Mouse (Mus musculus) adrenal gland (tissue): Measurements from ENCODE around the gene Mocs2.

Source experiments
- intact Hi-C: fragments of 180-260 bp; cut with DNase I; formaldehyde crosslinking; loops from one replicate; pipeline ENCODE4 v1.15.1; 2025
- long read RNA-seq, 2 experiments: library from polyadenylated mRNA; unstranded; transcript quantifications; one replicate each; pipeline ENCODE4 v2.0.0; 2020; ENCODE audit warnings: borderline replicate concordance in 1 of 2; ENCODE audit not compliant: insufficient replicate concordance in 1 of 2

Mocs2 gene
- long read RNA-seq, experiment 1, transcript Mocs2-207 (7 exons, 1,193 nt), result major isoform, 54 of 95 reads
- long read RNA-seq, experiment 1, transcript Mocs2-202 (5 exons, 754 nt), result minor isoform, 5 of 95 reads
- long read RNA-seq, experiment 1, transcript Mocs2-208 (6 exons, 1,855 nt), result minor isoform, 9 of 95 reads
- long read RNA-seq, experiment 1, partial matches to known transcripts, result 15 of 95 reads
- long read RNA-seq, experiment 1, other reads (novel, unspliced or antisense), result 9 of 95 reads
- long read RNA-seq, experiment 2, transcript Mocs2-207 (7 exons, 1,193 nt), result major isoform, 42 of 99 reads
- long read RNA-seq, experiment 2, transcript Mocs2-208 (6 exons, 1,855 nt), result minor isoform, 9 of 99 reads
- long read RNA-seq, experiment 2, partial matches to known transcripts, result 27 of 99 reads
- long read RNA-seq, experiment 2, other reads (novel, unspliced or antisense), result 16 of 99 reads

DNA sequence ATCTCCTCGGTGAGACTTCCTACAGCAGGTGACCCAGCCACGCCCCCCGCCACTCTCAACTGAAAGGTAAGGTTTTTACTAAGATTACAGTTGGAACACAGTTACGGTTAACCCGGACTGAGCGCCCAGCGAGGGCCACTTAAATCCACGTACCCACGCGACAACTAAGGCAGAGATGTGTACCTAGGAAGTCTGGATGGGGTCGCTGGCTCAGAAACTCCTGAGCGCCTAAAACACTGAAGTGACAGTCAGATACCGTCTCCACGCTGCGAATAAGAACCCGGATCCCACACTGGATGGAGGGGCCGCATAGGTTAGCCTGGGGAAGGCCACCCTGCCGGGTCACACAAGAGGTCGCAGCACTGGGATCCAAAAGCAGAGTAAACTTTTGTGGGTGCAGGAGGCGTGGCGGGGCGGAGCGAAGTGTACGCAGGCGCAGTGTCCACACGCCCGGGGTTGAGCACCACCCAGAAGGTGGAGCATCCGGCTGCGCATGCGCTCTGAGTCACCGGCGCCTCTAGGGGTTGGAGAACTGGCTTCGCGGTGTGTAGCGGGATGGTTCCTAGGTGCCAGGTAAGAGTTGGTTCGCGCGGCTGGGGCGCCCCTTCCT lies at the start of gene Mocs2:
Mocs2 (plus strand) TSS at position 486 of the 610 bp plus-strand sequence.
- intact Hi-C loops, result no loop called here

DNA sequence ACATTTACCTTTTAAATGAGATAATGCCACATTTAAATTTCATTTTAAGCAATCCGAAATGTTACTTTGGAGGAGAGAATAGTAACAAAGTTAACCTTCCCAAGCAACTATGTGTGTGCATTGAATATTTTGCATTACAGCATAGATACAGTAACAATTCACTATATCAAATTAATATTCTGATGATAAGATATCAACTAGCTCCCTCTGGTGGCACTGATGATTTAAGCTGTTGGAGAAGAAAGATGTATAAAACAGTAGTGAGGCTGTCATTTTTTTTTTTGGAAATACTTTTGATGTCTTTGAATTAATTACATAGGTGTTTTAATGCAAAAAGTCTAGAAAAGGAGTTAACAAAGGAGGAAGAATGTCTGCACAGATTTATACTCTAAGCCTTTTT lies 26.5 kb upstream of the Mocs2 start:
- intact Hi-C loops, result loop anchor here (5.0 kb wide), 3 partner anchors 274 to 914 kb away; partner anchors contain the start of gene Fst

DNA sequence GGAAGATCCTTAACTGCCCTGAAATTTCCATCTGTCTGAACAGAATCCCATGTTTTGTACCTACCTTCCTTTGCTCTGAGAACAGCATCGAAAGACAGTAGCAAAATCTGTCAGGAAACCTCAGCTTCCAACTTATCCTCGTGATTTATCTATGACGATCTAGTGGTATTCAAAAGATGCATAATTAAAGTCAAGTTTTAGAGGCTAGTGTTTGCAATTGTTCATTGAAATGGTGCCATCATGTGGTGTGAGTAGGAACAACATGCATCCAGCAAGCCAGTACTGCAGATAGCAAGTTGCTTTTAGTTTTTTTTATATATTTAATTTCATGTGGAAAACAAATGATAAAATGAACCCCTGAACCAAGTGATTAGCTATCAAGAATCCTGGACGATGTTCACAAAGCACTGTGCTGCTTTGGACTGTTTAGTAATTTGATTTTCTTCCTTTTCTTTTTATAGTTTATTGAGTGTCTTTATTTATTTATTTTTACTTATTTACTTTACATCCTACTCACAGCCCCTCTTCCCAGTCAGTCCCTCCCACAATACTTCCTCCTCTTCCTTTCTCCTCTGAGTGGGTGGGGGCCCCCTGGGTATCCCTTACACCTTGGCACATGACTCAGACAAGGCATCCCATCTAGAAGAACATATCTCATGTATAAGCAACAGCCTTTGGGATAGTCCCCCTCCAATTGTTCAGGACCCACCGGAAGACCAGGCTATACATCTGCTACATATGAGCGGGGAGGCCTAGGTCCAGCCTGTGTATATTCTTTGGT lies 24.6 kb upstream of the Mocs2 start:
- intact Hi-C loops, result loop anchor here (5.0 kb wide), 3 partner anchors 276 to 916 kb away; partner anchors contain the start of gene Fst

DNA sequence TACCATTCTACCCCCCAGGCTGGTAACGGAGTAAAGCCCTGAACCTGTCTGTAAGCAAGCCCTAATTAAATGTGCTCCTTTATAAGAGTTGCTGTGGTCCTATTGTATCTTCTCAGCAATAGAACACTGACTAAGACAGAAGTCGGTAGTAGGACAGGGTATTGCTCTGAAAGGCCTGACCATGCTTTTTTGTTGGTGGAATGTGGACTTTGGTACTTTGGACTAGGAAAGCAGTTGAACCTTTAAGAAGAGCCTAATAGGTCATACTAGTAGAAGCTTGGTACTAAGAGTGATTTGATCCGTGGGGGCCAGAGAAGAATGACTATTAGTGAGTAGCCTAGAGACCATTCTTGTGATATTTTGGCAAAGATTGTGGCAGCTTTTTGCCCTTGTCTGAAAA lies 16.2 kb upstream of the Mocs2 start:
- intact Hi-C loops, result no loop called here

DNA sequence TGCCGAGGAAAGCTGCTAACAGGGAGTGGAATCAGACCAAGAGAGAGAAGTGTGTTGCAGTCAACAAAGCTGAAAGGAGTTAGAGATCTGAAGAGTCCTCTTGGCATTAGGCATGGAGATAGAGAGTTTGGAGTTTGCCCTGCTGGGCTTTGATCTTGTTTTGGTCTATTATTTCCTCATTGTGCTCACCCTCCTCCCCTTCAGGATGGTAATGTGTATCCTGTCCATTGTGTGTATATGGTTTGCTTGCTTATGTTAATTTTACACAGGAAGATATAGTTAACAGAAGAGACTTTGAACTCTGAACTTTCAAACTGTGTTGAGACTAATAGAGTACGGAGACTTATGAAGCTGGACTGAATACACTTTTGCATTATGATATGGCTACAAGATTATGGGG lies 15.1 kb upstream of the Mocs2 start:
- intact Hi-C loops, result no loop called here

DNA sequence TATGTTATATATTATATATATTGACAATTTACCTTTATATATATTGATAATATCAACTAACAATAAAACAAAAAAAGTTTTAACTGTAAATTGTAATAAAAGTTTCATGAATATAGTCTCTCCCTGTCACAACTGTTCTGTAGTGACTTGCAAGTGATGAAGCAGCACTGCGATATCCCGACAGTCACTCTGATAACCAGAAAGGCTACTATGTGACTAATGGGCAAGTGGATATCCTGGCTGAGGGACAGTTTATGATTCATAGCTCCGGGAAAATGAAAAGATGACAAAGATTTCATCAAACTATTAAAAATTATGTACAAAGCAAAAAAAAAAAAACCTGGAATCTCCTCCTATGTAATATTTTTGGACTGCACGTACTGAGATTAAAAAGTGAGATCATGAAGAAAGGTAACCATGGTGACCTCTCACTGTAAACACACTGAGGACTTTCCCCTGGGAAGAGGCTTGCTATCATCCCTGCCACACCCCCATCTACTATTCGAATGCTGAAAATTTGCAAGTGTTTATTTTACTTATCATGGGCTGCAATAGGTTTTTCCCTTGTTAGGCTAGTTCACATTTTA lies 8.3 kb upstream of the Mocs2 start:
- intact Hi-C loops, result no loop called here

DNA sequence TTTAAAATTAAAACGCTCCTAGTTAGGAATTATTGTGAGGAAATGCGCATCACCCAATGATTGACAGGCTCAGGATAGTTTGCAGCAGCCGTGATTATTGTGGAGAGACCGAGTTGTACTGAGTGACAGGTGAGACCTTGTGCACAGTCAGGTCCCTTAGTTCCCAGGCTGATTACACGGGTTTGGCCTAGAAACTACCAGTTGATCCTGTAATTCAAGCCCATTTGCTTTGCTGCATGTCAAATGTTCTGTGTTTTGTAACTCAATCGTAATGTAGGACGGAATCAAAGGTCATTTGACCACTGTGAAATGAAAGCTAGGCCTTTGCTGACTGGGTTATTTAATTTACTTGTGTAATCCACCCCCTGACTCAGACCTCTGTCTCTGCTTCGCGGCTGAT lies 477 bp downstream of the Mocs2 start:
- intact Hi-C loops, result no loop called here

DNA sequence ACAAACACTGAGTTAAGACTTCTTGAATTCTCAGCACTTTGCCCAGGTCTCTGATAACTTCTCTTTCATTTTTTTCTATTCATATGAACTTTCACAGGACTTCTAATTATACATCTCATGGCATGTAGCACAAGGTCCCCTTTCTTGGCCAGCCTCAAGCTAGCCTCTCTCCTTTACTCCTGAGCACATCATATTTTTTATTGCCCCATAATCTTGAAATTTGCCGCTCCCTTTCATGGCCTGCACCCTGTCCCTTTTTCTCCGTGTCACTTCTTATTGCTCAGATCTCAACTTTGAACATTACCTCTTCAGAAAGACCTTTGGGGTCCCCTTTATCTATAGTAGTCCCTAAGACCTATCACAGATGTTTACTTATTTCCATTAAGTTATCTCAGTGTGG lies 4.8 kb downstream of the Mocs2 start:
- intact Hi-C loops, result no loop called here

DNA sequence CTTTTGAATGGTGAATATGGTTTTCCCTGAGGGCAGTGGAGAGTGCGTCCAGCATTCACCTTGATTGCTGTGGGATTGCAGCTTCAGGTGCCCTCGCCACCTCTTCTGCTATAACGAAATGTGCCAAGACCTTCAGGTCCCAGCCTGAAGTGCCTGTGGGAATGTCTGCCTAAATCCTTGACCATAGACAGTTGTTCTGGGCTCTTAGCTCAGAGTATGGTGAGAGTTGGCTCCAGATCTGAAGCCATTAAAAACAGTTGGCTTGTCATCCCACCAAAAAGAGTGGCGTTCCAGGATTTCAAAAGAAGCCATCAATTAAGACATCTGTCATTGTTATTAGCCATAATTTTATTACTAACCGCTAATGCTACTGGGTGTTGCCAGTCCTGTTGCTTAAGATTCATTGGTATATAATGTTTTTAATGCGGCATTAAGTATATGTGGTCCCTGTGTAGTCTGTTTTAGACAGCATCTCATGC lies 7.4 kb downstream of the Mocs2 start:
- intact Hi-C loops, result no loop called here

DNA sequence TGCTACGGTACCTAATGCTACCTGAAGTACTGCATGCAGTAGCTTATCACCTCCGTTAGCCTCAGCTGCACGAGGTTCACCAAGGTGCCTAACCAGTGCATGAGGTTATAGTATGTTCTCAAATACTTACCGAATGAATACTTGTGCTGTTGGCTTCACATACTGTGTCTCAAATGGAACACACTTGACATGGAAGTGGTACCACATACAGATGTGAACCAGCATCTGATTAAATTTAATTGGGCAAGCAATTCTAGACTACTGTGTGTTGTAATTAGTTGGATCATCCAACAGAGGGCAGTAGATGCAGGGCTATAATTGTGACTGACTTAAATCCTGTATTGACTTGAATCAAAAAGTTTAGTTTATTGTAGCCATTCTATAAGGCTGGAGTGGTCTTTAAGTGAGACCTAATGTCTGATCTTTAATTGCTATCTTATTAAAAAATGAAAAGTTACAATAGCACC lies 13.4 kb downstream of the Mocs2 start:
- intact Hi-C loops, result loop anchor here (2.0 kb wide), 1 partner anchor 133 kb away; no protein-coding TSS in a partner anchor

DNA sequence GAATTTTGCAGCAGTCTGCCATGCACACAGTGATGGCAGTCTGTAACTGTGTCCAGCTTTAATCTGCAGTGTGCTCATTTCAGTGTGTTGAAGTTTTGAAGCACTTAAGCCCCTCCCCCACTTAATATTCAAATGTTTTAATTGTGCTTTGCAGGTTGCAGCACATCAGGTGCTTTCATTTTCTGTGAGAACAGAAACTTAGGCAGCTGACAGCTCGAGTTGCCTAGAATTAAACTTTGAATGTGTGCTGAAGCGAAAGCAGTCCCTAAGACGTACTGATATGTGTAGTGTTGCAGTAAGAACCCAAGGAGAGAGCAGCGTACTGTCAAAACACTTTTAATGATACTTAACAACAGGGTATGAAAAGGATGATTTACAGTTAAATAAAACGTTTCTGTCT lies 14.7 kb downstream of the Mocs2 start:
- intact Hi-C loops, result no loop called here

DNA sequence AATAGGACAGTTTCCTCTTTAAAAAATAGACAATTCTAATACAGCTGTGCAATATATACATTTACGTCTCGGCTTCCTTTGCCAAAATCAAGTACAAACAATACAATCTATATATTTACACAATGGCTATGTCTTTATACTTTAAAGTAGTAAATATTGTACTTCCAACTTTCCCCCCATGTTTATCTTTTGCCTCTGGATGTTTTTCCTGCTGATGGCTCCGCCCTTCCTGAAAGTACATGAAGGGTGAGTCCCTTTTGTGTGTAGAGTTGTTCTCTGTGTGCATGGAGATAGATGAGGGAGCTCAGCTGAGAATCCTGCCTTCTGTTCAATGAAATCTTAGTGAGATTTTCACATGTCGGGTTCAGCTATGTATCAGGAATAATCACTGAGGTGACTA lies 15.3 kb downstream of the Mocs2 start:
- intact Hi-C loops, result no loop called here

DNA sequence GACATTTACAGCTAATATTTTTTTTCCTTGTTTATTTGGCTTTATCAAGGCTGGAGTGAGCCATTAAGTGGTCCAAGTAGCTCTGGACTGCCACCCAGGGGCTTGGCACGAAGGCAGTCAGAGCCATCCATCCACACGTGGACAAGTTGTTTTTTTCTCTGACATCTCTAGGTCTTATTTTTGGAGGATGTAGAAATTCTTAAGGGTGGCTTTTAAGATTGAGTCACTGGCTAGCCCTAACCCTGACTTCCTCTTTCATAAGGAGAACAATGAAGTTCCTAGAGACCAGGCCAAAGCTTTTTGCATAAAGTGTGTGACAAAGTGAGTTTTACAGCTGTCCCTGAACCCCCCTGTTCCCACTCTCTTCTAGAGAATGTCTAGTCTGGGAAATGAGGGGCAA lies 16.5 kb downstream of the Mocs2 start:
- intact Hi-C loops, result no loop called here

DNA sequence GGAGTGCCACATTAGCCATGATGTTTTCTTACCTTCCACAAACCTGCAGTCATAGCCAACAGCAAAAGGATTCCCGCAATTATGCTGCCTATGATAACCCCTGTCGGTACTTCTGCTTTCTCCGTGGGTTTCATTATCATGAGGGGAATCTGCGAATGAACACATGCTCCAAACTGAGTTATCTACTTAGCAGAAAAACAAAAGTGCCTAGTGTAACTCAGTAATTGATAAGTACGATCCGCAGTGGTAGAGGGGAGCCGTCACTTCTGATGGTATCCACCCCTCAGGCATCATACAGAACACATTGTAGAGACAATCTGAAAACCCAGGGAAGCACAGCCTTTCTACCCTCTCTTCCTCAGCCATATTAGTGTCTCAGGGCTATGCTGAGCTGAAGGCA lies 19.0 kb downstream of the Mocs2 start:
- intact Hi-C loops, result no loop called here

DNA sequence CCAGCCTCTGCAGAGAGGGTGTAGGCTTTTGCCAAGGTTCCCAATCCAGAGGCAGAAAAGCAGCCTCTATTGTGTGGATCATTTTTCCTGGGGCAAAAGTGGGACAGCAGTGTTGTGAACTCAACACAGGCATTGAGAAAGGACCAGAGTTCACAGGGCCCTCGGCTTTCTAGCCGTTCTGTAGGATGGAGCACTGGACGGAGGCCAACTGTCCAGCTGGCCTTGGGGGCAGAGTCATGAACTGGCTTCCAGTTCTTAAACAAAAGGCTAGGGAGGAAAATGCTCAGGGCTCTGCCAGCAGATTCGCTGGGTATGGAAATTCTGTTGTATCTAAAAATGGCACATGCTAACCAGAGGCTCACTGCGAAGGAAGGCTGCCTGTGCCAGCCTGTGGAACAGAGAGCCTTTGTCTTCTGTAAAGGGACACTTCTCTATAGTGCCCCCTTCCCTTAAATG lies 20.5 kb downstream of the Mocs2 start:
- intact Hi-C loops, result no loop called here

DNA sequence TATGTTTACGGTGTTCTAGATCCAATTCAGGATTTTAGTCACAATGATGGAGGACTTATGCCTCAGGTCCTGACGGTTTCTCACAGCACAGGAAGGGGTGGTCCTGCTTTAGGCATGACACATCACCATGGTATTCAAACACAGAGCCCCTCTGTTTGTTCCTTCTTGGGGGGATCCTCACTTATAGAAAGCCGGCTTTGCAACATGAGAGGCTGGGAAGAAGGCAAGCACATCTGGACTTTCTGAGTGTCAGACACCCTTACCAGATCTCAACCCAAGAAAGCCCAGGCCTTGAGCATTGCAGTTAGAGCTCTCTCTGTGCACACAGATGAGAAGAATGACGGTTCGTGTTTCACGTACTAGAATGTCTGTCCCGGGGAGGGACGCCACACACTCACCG lies 21.1 kb downstream of the Mocs2 start:
- intact Hi-C loops, result no loop called here

DNA sequence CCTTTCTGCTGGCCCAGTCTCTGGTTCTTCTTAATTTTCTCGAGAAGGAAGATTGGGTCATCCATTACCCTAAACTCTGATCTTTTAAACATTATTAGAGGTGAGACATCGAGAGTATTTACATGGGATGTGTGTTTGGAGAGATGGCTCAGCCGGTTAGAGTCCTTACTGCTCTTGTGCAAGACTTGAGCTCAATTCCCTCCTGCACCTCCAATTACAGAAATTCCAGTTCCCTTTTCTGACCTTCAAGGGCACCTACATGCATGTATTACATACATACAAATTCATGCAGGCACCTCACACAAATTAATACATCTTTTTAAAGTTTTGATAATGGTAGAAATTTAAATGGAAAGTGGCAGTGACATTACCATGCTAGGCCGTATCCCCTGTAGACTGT lies 22.5 kb downstream of the Mocs2 start:
- intact Hi-C loops, result no loop called here

DNA sequence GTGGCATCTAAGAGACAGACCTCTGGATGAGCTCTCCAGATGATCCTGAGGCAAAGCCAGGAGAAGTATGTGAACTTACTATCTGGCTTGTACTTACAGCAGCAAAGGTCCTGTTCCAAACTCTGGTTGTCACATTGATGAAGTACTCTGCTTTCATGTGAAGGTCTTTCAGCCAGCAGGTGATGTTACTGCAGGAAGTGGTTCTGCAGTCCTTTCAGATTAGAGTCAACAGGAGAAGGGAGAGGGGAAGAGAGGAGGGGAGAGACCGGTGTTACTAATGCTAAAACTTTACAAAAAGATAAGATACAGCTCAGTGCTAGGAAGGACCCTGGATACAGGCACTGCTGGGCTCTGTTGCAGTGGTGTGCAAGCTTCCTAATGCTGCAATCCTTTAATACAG lies 25.3 kb downstream of the Mocs2 start:
- intact Hi-C loops, result no loop called here

DNA sequence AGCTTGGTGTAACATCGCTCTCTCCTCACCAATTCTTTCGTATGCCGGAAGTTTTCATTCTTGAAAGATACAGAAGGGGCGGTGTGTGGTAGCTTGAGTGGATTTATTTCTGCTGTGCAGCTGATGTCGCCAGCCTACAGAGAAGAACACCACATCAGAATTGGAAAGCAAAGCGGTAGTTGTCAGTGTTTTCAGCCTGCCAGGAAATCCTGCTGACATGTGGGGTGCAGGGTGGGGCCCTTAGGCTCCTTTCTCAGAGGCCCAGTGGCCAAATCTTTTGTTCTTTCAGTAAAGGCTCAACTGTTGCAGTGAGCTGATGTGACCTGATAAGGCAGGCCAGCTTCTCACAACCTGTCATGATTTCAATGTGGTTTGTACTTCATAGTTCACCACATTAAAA lies 27.8 kb downstream of the Mocs2 start:
- intact Hi-C loops, result no loop called here

DNA sequence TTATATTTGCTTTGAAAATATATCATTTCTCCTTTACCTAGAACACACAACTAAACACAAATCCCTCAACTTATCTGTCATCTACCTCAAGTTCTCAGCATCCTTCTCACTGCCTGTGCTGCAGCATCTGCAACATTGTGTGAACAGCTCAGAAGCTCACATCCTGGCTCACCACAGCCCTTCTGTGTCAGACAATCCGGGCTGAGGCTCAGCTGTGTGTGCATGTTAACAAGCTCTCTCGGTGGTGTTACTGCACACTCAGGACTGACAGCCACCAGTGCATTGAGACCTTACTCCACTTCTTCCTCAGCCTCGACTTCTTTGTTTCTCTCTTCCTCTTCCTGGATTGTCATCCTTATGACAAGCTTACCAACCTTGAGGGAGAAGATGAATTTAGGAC lies 30.9 kb downstream of the Mocs2 start:
- intact Hi-C loops, result no loop called here
